Mouse (Mus musculus) erythroblast, embryonic 14.5 days (primary cell): ENCODE measurements around the gene Ccdc77. TPM values are rescaled to one million over a fixed set of nuclear protein-coding genes. Genes with fewer than 3 reads are reported as not detected.

Experiments used
- H3K27me3 ChIP-seq: 2 replicates; pipeline ENCODE4 v1.6.1; 2012; ENCODE audit warnings: inconsistent platforms; ENCODE audit not compliant: control insufficient read depth
- H3K36me3 ChIP-seq: 2 replicates; pipeline ENCODE4 v1.6.1; 2012; ENCODE audit warnings: mild to moderate bottlenecking, inconsistent platforms; ENCODE audit not compliant: control insufficient read depth
- H3K4me1 ChIP-seq: 2 replicates; pipeline ENCODE4 v1.6.1; 2012; ENCODE audit warnings: inconsistent platforms; ENCODE audit not compliant: control insufficient read depth
- H3K4me3 ChIP-seq: replicated peaks from 2 replicates; pipeline ENCODE3; 2012; ENCODE audit warnings: moderate library complexity, mild to moderate bottlenecking, inconsistent platforms
- H3K9me3 ChIP-seq: 2 replicates; pipeline ENCODE4 v1.6.1; 2012; ENCODE audit warnings: low read length, inconsistent platforms, mixed read lengths; ENCODE audit not compliant: control insufficient read depth
- GATA1 ChIP-seq: IDR thresholded peaks from 2 replicates; pipeline ENCODE4 v1.6.1; 2012; ENCODE audit warnings: low read length, inconsistent platforms, mixed read lengths
- TAL1 ChIP-seq: IDR thresholded peaks from 3 replicates; pipeline ENCODE4 v1.6.1; 2012; ENCODE audit warnings: low read length, inconsistent platforms, mixed read lengths
- polyA plus RNA-seq: library from polyadenylated mRNA; stranded (reverse); fragments of >175 nt; gene quantifications from 2 replicates; pipeline ENCODE4 v1.2.3, GENCODE M21; 2012

Gene Ccdc77
- polyA plus RNA-seq, 1 experiment, result 0.95 TPM

DNA sequence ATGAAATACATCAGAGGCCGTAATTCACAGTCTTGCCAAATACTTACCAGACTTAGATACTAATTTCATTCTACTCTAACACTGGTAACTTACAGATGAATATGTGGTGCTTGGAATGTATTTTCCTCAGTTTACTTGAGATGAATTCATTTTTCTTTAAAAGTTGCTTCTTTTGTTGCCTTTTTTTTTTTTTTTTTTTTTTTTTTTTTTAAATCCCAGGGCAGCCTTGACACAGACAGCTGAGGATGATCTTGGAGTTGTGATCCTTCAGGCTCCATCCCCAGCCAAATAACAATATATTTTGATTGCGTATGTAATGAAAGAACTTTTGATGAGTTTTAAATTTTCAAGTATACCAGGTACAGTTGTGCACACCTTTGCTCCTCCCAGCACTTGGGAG lies 2.0 kb downstream of the Ccdc77 start:
- Histone ChIP-seq H3K9me3 (no peaks in the 10 kb centered on the region), H3K27me3 (no peaks in the 10 kb centered on the region), H3K4me3 (no peak overlapping the region), H3K36me3 (peaks cover 11% of the 10 kb centered on the region), H3K4me1 (peaks cover 38% of the 10 kb centered on the region)
- no peak for TF ChIP-seq GATA1
- no peak for TF ChIP-seq TAL1

DNA sequence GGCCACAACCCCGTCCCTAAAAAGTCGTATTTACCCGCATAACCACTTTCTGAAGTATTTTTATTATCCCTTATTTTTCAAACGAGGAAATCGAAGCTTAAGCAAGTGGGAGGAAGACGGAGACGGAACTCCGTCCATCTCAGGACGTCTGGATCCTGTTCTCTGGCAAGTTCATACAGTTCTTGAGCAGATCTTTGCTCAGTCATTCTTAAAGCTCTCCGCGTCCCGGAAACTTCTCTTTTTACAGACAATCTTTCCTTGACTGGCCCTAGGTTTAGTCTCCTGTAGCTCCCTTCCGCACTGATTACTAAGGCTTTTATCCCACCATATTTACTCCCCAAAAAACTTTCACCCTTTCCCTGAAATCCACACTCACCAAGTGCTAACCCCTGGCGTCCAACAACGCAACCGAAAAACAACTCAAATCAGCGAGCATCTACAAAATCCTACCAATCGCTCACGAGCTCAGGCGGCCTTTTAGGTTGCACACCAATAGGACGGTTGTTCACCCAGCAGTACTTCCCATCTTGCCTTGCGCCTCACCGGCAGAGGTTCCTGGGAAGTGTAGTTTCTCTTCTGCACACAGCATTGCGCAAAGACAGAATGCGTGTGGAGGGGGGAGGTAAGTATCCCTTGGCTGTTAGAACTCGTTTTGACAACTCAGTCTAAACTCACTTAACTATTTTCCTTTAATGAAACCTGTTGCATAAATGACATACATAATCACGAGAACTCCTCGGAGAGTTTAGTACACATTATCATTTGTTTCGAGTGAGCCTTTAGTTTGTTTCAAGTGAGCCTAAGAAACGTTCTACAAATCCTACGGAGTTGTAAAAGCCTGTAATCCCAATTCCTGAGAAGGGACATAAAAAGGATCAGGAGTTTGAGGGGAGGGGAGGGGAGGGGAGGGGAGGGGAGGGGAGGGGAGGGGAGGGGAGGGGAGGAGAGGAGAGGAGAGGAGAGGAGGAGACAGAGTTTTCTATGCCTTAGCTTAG lies 6.9 kb downstream of the Ccdc77 start:
- Histone ChIP-seq H3K36me3 (peaks cover 29% of the 10 kb centered on the region), H3K27me3 (no peaks in the 10 kb centered on the region), H3K9me3 (no peaks in the 10 kb centered on the region), H3K4me3 (peak overlapping the region; percentile 69), H3K4me1 (peaks cover 30% of the 10 kb centered on the region)
- no peak; the same call in 1 of the 2 replicates for TF ChIP-seq GATA1
- TF ChIP-seq TAL1, result no peak

DNA sequence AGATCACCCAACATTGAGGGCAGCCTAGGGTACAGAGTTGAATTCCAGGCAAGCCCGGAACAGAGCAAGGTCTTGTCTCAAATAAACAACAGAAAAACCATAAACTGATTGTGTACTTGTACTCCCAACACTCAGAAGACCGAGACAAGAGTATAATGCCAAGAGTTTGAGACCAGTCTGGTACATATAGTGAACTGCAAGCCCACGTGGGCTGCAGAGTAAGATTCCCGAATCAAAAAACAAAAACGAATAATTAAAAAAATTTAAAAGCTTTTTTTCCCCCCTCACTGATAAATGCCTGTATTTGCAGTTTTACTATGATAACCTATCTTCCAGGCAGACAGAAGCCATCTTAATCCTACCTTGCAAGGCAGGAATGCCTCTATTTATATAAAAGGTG lies 7.7 kb downstream of the Ccdc77 start:
- Histone ChIP-seq H3K4me1 (peaks cover 28% of the 10 kb centered on the region), H3K9me3 (no peaks in the 10 kb centered on the region), H3K36me3 (peaks cover 36% of the 10 kb centered on the region), H3K4me3 (peak overlapping the region; percentile 69), H3K27me3 (no peaks in the 10 kb centered on the region)
- TF ChIP-seq TAL1 (no peak), GATA1 (no peak)

DNA sequence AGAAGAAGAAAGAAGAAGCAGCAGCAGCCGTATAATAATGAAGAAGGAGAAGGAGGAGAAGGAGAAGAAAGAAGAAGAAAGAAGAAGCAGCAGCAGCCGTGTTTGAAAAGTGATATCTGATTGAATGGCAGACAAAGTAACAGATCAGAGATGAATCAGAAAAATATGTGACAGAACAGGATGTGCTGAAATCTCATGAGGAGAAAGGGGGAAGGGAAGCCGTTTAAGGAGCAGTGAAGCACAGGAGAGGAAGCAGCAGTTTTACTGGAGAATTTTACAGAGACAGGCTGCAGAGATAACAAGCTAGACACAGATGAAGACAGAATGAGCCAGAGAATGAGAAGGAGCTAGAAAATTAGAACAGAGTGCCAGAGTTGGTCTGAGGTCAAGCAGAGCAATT lies 15.2 kb downstream of the Ccdc77 start:
- Histone ChIP-seq H3K36me3 (peaks cover 94% of the 10 kb centered on the region), H3K9me3 (no peaks in the 10 kb centered on the region), H3K4me1 (peaks cover 4% of the 10 kb centered on the region), H3K4me3 (no peak overlapping the region), H3K27me3 (no peaks in the 10 kb centered on the region)
- no peak for TF ChIP-seq TAL1
- TF ChIP-seq GATA1, result no peak

DNA sequence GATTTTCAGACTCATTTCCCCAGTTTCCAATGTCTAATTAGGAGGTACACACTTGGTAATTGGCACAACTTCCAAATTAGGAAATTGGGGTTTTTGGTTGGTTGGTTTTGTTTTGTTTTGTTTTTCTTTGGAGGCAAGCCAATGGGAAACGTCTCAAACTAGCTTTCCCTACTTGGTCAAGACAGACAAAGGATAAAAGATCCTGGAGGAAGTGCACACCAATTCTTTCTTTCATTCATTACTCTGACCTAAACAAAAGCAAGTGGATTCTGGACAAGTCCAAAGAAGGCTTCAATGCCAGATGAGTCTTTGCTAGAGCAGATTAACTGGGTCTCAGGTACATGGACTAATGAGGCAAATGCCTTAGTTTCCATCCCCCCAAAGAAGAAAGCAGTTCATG lies 20.2 kb downstream of the Ccdc77 start:
- Histone ChIP-seq H3K4me1 (no peaks in the 10 kb centered on the region), H3K9me3 (no peaks in the 10 kb centered on the region), H3K4me3 (no peak overlapping the region), H3K36me3 (peaks cover 98% of the 10 kb centered on the region), H3K27me3 (no peaks in the 10 kb centered on the region)
- no peak for TF ChIP-seq GATA1
- TF ChIP-seq TAL1, result no peak

DNA sequence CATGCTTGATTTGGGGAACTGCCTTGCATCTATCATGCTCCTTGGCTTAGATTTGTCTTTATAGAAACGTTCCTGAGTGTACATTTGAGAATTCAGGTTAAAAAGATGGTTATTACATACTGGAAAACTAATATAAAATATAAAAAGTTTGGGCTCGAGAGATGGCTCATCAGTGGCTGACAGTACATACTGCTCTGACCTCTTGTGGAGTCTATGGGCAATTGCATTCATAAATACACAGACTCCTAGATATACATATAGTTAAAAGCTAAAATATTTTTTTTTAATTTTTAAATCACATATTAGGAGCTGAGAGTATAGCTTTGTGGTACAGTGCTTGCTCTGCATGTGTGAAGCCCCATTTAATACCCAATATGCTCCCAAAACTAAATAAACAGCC lies 31.8 kb downstream of the Ccdc77 start:
- Histone ChIP-seq H3K9me3 (no peaks in the 10 kb centered on the region), H3K36me3 (peaks cover 93% of the 10 kb centered on the region), H3K4me3 (no peak overlapping the region), H3K27me3 (no peaks in the 10 kb centered on the region), H3K4me1 (no peaks in the 10 kb centered on the region)
- no peak for TF ChIP-seq TAL1
- no peak for TF ChIP-seq GATA1

DNA sequence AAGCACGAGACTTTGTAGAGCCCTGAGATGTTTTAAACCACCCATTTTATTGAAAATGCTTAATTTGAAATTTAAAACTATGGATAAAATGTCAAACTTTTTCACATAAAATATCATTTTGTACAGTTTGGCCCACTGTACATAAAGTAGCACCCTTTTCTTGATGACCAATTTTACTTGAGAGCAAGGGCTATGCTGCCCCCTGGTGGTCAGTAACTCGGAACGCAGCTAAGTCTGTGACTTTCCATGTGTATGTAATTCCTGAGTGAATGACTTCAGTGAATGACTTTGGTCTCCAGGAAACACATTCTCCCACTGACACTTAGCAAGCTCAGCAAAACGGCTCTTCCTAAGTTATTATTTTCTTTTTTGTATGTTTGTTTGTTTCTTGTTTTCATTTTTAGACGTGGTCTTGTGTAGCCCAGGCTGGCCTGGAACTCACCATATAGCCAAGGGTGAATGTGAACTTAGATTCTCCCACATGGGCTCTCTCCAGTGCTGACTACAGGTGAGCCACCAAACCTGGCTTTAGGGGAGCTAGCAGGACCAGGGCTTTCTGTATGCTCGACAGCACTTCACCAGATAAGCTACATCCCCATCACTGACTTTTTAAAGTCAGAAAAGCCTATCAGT lies 39.8 kb downstream of the Ccdc77 start:
- peaks cover 44% of the 10 kb centered on the region for H3K36me3 ChIP-seq
- TF ChIP-seq TAL1 (no peak), GATA1 (no peak)

DNA sequence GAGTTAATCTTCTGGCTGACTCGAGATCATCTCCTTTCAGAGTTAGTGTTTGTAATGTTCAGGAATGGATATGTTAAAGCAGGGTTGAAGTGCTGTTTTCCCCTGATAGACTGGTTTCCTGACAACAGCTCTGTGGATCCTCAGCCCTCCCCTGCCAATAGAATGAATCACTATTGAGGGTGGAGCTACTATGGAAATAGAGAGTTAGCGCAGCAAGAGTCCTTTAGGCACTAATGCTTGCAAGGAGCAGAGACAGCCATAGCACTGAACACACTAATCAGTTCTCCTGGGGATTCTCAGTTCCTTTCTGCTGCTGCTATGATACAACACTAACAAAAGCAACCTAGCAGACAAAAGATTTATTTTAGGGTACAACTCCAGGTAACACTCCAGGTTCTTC lies 43.8 kb downstream of the Ccdc77 start:
- Histone ChIP-seq H3K36me3 (peaks cover 25% of the 10 kb centered on the region), H3K27me3 (no peaks in the 10 kb centered on the region), H3K4me1 (no peaks in the 10 kb centered on the region), H3K9me3 (no peaks in the 10 kb centered on the region), H3K4me3 (no peak overlapping the region)
- TF ChIP-seq GATA1, result no peak
- TF ChIP-seq TAL1, result no peak

More for the DNA sequence above, 39.8 kb downstream of the Ccdc77 start:
- H3K4me3 ChIP-seq, result no peak overlapping the region
- no peaks in the 10 kb centered on the region for H3K27me3 ChIP-seq
- H3K9me3 ChIP-seq, result no peaks in the 10 kb centered on the region
- no peaks in the 10 kb centered on the region for H3K4me1 ChIP-seq

DNA sequence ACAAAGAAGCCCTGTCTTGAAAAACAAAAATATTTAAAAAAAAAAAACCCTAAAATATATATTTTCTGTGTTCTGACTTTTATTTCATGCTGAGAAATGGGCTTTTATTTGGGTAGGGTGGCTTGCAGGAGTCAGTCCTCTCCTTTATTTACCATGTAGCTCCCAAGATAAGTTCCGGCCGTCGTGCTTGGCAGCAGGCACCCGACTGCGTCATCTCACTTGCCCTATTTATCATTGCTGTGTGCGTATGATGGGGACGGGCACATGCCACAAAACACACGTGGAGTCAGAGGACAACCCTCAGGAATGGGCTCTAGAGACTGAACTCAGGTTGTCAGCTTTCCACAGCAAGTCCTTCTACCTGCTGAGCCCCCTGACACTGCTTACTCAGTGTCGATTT lies 45.0 kb downstream of the Ccdc77 start:
- Histone ChIP-seq H3K4me1 (no peaks in the 10 kb centered on the region), H3K27me3 (no peaks in the 10 kb centered on the region), H3K4me3 (no peak overlapping the region), H3K9me3 (no peaks in the 10 kb centered on the region), H3K36me3 (peaks cover 12% of the 10 kb centered on the region)
- TF ChIP-seq GATA1, result no peak
- TF ChIP-seq TAL1, result no peak
